Mouse (Mus musculus) kidney, postnatal 36 days (tissue): ENCODE measurements at regions not wholly inside any gene's neighbourhood (a gene's known extent, or its start where the extent isn't known, plus 50 kb on each side); places are given as distances from the start of the nearest gene placed in this dataset.
"Not testable (repeated sequence)": the region's sequence is repeated elsewhere in the genome, so short reads cannot be mapped to it uniquely, and the experiment has no call there.

Experiments used
- DNase-seq, 2 experiments: peaks; one replicate each; pipeline ENCODE4 v3.0.0; 2021 to 2022; ENCODE audit warnings: mixed read lengths in 2 of 2

- no peak for DNase-seq
These were observed 126.5 kb upstream of the Max start for GRCm38 (mm10) chr12:77088452-77088851.

DNA sequence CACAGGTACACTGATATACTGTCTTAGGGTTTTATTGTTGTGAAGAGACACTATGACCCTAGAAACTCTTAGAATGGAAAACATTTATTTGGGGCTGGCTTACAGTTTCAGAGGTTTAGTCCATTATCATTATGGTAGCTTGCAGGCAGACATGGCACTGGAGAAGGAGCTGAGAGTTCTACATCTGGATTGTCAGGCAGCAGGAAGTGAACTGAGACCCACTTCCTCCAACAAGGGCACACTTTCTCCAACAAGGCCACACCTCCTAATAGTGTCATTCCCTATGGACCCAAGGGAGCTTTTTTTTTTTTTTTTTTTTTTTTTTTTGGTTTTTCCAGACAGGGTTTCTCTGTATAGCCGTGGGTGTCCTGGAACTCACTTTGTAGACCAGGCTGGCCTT, 124.9 kb upstream of the Max start:
- not testable (repeated sequence) for DNase-seq

DNA sequence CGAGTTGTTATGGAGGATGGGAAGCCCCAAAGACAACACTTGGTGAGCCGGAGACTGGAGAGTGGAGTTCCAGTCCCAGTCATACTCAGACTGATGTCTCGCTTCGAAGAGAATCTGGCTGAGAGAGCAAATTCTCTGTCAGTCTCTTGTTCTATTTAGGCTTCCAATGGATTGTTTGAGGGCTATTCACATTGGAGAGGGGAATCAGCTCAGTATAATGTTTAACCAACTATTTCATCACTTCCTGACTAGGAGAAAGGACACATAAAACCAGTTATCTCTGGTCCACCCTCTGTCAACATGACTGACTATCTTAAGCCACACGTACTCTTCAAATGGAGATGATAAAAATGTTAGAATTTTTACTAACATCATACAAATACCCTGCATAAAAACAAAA, 123.9 kb upstream of the Max start:
- DNase-seq = peak in 1 of 2 experiments; percentile 7

DNA sequence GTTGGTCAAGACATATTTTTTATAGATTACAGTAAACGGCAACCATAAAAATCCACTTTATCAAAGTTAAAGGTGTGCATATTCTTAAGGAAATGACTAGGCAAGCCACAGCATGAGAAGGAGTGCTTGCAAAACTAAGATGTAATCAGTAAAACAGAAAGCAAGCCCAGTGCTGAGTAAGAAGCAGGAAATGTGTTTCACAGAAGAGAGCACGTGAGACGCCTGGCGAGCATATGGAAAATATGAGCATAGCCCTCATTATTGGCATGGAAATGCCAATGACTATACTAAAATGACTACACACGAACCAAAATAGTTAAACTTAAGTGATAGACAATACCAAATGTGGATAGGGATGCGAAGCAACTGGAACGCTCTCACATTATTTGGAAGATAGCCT, 123.2 kb upstream of the Max start:
- DNase-seq = no peak

- DNase-seq = no peak
These were observed 122.7 kb upstream of the Max start for GRCm38 (mm10) chr12:77084744-77085143.

GRCm38 (mm10) chr12:77084343-77084742, 122.3 kb upstream of the Max start:
- no peak for DNase-seq

DNA sequence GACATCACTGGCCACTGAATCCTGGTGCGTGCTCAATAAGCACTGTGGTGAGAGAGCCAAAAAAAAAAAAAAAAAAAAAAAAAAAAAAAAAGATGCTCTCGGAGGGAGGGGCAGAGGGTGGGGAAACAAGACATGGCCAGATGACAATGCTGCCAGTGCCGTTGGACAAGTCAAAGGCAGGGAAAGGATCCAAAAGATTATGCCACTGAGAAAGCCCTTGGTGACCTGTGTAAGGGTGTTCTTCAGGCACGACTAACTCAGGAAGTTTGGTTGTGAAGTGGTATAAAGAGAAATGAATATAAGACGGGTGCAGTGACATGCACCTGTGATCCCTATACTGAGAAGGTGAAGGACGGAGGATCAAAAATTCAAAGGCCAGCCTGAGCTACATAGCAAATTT, 121.8 kb upstream of the Max start:
- DNase-seq = no peak

GRCm38 (mm10) chr12:77081774-77082173, 119.8 kb upstream of the Max start:
- DNase-seq = no peak

GRCm38 (mm10) chr12:77079481-77079880, 117.5 kb upstream of the Max start:
- DNase-seq = no peak

GRCm38 (mm10) chr12:77076678-77077077, 114.7 kb upstream of the Max start:
- no peak for DNase-seq

GRCm38 (mm10) chr12:77074602-77075001, 112.6 kb upstream of the Max start:
- no peak for DNase-seq

- DNase-seq = no peak
These were observed 109.7 kb upstream of the Max start for GRCm38 (mm10) chr12:77071700-77072099.

GRCm38 (mm10) chr12:77067938-77068337, 105.9 kb upstream of the Max start:
- DNase-seq = no peak

DNA sequence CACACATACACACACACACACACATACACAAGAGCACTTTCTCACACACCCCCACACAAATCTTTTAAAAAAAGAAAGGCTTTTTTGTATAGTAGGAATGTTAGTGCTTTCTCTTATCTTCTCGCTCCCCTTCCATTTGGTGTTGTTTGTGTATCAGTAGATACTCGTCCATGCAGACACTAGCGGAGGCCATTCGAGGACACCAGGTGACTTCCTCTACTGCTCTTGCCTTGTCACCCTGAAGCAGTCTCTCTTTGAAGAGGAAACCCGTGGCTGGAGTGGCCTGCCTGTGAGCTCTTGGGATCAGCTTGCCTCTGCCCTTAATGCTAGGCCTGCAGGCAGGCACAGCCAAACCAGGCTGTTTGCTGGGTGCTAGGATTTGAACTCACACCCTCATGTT, 105.1 kb upstream of the Max start:
- no peak for DNase-seq

GRCm38 (mm10) chr12:77065645-77066512, 103.9 kb upstream of the Max start:
- DNase-seq = no peak

DNA sequence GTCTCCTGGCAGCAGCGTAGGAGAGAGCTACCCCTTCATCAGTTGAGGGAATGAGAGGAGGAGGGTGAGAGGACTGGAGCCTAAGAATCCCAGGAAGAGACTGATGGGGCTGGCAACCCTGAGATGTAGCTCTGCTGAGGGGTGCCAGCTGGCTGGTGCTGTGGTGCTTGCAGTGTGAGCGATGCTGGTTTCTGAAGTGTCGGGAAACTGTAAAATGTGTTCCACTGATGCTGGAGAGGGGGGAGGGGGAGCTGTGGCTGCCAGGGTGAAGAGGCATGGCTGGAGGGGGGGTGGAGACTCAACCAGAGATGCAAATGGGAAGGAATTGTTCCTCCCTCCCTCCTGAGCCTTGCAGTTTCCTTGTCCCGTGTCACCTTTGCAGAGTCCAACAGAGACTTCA, 102.0 kb upstream of the Max start:
- no peak for DNase-seq

DNA sequence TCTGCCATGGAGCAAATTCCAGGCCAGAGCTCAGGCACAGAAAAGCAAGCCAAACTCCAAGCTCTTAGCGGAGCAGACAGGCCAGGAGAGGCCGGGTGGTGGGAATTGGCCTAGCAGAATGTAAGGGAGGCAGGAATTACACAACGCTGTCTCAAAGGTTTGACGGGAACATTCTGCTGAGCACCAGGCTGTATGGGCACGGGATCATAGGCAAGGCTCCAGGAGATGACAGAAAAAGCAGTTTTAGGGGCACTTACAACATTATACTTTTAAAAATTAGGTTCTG, 99.5 kb upstream of the Max start:
- DNase-seq = peak; percentile 42 to 51

GRCm38 (mm10) chr12:77060766-77061561, 99.0 kb upstream of the Max start:
- peak; percentile 49 to 61 for DNase-seq

GRCm38 (mm10) chr12:77060060-77060695, 98.2 kb upstream of the Max start:
- peak; percentile 80 to 84 for DNase-seq

- DNase-seq = no peak
These were observed 97.7 kb upstream of the Max start for GRCm38 (mm10) chr12:77059679-77060059.

GRCm38 (mm10) chr12:77058596-77059190, 96.7 kb upstream of the Max start:
- peak; percentile 19 to 47 for DNase-seq

DNA sequence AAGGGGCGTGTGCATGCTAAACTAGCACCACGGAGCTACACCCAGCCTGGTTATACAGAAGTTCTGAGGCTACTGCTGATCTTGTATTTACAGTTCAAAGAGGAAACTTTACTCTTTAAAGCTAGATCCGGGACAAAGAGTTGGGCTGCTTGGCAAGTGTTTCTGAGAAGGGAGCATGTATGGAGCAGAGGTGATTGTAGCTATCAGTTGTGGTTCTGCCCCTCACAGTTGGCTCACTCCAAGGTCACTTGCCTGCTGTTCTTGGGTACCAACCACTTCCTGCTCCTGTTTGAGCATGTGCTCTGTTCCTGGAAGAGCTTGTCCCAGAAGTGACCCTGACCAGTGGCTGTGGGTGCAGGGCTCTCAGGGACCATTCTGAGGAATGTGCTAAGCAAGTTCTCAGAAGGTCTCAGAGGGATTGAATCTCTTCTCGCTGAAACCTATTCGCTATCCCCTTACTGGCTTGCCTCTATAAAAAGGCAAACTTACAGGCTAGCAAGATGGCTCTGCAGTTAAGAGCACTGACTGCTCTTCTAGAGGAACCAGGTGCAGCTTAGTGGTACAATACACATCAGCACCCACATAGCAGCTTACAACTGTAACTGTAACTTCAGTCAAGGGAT, 94.9 kb upstream of the Max start:
- peak in 1 of 2 experiments; percentile 49 for DNase-seq

DNA sequence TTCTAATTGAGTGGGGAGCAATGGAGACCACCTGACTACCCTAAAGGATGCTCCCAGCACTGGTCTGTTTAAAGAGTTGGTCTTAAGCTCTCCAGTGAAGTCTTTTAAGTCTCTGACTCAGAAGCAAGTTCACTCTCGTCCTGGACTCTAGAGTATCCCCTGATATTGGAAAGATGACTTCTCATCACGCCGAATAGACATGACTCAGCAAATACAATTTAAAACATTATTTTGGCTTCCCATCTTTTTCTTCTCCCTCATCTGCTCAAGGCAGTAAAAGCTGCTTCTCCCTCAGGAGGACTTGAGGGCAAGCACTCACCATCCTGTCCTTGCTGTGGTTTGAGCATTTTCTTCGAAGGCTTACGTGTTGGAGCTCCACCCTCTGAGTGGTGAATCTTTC, 92.7 kb upstream of the Max start:
- no peak for DNase-seq
